Mouse (Mus musculus): ENCODE measurements at regions not wholly inside any gene's neighbourhood (a gene's known extent, or its start where the extent isn't known, plus 50 kb on each side); places are given as distances from the start of the nearest gene placed in this dataset.
A peak's percentile ranks its signal among the peaks of the same experiment; 100 is the strongest.
"Not testable (repeated sequence)": the region's sequence is repeated elsewhere in the genome, so short reads cannot be mapped to it uniquely, and the experiment has no call there.

DNA sequence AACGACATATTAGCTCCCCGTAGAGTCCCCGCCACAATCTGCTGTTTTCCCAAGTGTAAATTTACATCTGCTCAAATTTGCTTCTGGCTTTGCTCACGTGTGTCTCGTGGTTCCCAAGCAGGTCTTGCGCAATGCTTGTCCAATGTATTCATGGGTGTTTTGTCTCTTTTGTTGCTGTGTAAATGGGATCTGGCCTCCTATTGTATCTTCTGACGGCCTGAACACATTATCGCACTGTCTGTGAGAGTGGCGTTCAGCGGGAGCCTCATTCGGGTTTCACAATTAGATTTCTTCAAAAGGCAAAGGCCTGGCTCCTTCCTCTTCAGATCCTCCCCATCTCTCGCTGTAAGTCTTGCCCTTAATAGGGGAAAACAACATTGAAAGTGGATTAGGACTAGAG lies 274.5 kb downstream of the Fam19a5 start:
- no peak for ATAC-seq (ENCODE audit: low TSS enrichment)

DNA sequence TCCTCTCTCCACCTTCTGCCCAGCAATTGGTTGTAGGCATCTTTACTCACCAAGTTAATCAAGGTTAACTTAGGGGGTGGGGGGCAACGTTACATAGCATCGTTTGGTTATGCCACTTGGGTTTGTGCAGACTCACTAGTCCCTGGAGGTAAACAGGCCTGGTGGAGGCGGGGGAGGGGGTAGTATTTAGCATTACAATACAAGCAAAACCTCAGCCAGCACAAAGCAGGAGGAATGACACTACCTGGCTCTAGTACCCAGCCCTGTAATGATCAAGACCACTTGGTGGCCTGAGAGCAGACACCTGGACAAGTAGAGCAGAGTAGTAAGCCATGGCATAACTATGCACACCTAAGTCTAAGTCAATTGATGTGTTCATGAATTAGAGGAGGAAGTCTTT lies 298.0 kb downstream of the Fam19a5 start:
- ATAC-seq (ENCODE audit: low TSS enrichment): no peak

DNA sequence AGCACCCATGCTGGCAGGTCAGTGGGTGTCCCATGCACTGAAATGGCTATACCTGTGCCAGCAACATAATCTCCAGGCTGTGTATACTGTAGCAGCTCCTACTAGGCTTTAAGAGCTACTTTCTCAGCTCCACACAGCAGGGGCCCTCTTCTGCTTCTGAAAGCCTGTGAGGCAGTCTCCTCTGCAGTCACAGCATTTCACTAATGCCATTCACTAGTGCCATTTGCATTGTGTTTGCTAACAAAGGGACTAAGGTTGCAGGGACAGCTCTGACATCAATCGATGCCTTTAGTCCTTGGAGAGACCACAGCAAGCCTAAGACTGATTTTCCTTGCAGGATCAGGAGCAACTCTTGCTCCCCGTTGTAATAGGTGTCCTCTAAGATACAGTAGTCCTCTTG lies 315.0 kb downstream of the Fam19a5 start:
- no peak for ATAC-seq (ENCODE audit: low TSS enrichment)

DNA sequence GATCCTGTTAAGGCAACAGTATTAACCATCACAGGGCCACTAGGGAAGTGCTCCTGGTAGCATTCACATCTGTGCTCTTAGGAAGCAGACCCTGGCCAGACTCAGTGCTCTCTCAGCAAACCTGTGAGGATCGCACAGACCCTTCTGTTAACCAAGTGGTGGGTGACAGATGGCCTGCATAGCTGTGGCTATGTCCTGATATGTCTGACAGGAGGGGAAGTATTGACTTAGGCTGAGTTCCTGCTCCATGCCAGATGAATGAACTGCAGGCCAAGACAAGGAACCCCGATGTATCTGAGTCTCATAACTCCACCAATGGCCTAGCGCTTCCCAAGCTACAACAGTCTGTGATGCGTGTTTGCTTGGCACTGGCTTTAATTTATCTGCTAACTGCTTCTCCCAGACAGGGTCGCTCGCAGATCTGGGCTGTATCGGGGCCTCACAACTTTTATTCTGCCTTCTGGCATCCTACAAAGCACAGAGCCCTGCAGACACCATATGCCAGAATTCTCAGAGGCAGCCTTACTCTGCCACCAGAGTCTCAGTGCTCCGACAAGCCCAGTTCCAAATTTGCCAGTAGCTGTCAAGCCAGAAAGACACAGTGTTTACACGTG lies 332.3 kb downstream of the Fam19a5 start:
- ATAC-seq (ENCODE audit: low TSS enrichment): no peak

DNA sequence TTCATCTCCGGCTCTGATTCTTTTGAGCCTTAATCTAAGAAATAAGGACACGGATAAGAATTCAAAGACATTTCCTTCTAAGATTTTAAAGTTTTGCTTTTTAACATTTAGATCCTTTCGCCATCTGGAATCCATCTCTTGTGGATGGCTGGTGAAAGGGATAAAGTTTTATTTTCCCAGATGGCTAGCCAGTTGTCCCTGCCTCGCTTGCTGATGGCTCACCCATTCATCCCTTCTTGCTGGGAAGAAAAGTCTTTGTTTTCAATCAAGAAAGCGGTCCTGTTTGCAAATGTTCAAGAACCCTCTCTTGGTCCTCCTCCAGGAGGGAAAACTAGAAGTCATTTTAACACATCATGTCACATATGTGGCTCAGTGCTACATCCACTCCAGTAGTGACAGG lies 346.8 kb downstream of the Fam19a5 start:
- ATAC-seq (ENCODE audit: low TSS enrichment): no peak

DNA sequence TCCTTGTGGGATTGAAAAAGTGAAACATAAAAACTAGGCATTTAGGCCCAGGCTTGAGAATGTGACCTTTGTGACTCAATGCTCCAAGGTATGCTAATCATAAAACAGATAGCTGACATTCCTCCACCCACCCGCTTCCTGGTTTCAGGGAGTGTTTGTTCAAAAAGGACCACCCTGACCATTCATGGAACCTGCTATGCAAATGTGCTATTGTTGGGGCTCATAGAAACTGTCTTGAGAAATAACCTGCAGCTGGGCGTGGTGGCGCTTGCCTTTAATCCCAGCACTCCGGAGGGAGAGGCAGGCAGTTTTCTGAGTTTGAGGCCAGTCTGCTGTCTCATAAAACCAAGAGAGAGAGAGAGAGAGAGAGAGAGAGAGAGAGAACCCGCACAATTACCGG lies 350.8 kb downstream of the Fam19a5 start:
- not testable (repeated sequence) for ATAC-seq (ENCODE audit: low TSS enrichment)

DNA sequence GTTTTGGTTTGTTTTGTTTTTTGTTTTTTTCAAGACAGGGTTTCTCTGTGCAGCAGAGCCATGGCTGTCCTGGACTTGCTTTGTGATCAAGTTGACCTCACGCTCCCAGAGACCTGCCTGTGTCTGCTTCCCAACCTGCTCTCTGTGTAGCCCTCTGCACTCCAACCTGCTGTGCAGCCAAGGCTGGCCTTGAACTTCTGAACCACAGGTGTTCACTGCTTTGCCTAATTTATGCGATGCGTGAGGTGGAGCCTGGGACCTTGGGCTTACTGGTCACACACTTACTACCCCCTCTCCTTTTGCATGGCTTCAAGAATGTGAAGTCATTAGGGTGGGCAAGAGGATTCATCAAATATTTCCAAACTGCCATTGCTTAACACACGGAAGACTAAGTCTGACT lies 354.6 kb downstream of the Fam19a5 start:
- ATAC-seq (ENCODE audit: low TSS enrichment): no peak

DNA sequence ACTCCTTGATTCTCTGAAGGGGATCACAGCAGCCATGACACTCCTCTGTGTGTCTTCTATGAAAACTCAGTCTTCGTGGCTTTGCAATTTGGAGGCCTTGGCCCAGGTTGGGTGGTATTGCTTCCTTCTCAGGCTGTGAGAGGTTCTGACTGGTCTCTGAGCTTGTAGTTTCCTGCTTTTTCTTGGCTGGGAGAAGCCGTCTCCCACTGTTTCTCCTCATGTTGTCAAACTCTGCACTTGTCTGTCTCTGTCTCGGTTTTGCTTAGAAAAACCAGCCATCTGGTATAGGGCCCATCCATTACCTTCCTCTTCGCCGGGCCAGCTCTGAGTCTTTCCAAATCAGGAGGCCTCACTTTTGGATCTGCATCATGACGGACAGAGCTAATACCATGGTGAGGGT lies 360.3 kb downstream of the Fam19a5 start:
- no peak for ATAC-seq (ENCODE audit: low TSS enrichment)

DNA sequence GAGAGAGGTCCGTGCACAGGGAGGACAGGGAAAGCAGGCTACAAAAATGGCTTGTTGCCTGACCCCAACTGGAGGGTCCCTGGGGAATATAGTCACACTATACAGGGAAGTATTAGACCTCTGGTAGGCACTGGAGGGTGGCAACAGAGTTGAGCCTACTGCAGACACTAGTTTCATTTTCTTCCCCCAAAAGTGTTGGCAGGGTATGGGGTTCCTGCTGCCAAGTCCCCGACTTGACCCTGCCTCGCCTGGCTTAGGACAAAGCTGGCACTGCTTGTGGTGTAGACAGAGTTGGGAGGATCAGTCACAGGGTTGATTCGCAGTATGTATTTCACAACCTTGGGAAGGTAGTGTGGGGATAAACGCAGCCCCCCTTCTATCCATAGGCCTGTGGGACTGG lies 362.2 kb downstream of the Fam19a5 start:
- ATAC-seq (ENCODE audit: low TSS enrichment): no peak

DNA sequence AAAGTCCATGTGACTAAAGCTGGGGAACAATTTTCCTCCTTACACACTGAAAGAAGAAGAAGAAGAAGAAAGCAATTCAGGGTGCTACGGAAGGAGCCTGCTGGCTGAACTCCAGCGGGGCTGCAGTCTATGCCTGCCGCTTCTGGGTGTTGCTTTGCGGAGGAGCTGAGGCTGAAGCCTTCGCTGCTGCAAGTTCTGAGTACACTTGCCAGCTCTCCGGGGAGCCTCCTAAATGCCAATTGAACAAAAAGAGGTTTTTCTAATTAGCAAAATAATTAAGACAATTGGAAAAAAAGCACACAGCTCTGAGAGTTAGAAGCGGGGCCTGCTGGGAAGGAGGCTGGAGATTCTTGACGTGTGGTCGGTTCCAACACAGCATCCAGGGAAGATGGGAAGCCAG lies 378.0 kb downstream of the Fam19a5 start:
- peak; percentile 73; the same call in 1 of the 2 replicates for ATAC-seq (ENCODE audit: low TSS enrichment)

DNA sequence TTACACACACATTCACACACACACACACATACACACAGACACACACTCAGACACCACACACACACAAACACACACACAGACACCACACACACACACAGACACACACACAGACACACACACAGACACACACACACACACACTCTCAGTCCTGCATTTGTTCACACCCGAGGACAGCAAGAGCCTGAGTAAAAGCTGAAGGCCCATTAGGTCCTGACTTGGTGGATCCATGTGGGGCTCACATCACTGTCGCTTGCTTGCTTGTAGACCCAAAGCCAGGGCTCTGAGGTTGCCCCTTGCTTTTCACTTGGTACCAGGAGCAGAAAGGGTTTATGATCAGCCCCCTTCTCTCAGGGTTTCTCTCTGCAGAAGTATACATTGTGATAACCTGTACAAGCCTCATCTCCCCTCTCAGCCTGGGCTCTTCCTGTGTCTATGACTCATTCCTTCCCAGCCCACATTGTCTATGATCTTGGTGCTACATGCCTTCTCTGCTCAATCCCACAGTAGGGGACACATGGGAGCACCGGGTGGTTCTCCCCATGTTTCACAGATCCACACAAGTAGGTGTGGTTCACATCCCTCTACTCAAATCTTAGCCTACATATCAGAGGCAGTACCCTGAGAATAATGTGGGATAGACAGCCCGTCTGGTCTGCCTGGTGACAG lies 378.8 kb downstream of the Fam19a5 start:
- peak; percentile 52; the same call in 1 of the 2 replicates for ATAC-seq (ENCODE audit: low TSS enrichment)

DNA sequence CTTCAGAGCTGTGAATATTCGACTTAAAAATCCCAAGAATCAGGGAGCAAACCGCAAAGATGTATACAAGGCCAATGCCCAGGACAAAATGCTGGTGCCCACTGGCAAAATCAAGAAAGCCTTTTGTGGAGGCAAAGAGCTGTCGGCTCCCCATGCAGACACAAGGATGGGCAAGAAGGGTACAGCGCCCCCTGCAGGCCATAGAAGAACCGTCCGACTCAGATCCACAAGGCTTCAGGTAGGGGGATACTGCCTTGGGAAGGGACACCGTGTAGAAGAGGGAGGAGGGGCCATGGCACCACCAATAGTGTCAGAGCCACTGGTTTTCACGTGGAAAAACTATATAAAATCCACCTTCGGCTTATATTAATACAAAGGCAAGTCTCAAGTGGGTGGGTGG lies 379.8 kb downstream of the Fam19a5 start:
- no peak for ATAC-seq (ENCODE audit: low TSS enrichment)

DNA sequence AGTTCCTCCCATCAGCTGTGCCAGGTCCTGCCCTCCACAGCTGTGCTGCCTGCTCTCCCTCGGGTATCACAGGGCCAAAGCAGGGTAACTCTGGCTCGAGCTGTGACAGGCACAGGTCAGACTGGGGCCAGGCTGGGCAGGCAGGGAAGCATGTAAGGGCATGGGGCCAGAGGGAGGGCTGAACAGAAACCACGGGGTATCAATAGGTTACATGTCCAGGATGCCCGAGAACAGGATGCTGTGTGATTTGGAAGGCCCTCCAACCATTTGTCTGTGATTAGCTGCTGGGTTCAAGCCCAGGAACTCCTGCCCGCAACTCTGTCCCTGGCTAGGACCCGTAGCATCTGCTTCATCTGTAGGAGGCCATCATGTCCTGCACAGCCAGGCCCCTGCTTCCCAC lies 391.9 kb downstream of the Fam19a5 start:
- ATAC-seq (ENCODE audit: low TSS enrichment): no peak

DNA sequence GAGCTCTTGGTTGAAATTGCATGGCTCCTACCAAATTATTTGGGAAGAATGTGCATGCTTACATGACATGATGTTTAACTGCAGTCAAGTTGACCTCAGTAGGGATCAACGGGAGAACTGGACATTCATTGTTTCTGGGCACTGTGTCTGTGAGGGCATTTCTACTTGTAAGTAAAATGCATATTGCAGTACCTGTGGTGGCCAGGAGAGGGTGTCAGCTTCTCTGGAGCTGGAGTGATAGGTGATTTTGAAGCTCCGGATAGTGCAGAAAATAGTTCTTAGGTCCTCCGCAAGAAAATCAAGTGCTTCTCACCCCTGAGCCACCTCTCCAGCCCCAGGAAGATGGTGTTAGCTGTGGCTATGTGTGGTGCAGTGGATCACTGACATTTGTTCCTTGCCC lies 396.7 kb downstream of the Fam19a5 start:
- no peak for ATAC-seq (ENCODE audit: low TSS enrichment)

DNA sequence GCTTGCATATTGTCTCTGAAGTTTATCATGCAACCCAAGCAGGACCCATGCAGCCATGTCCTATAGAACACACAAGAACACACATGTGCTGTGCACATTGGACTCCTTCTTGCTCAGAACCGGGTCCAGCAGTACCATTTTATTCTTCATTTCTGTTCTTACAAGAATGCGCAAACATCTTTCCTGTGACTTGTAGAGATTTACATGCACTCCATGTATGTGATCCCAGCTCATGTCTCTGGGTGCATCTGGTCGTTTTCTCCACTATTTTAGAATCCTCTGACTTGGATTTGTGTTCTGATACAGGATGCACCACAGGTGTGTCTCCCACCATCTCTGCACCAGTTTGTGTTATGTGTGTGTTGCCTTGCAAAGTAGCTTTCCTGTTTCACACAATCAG lies 408.4 kb downstream of the Fam19a5 start:
- ATAC-seq (ENCODE audit: low TSS enrichment): no peak

DNA sequence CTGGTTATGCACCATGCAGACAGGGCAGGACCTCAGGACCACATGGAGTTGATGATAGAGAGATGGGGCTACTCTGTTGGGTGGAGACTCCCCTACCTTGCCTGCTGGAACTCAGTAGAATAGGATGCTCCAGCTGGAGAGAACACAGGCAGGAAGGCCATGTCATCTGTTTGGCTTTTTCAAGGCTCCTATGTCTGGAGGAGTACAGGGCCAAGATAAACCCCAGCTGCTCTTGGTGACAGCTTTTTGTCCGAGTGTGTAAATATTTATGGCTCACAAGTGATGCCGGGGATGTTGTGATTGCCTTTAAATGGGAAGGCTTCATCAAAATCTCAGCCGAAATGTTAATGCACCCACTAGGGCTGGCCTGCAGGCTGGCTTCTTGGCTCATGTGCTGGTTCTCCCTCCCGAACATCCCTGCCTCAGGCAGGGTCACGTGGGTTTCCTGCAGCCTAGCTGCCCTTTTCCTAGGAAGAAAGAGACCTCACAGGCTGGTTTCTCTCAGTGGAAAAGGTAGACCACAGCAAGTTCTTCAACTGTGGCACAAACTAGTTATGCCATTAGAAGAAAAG lies 411.7 kb downstream of the Fam19a5 start:
- no peak for ATAC-seq (ENCODE audit: low TSS enrichment)

DNA sequence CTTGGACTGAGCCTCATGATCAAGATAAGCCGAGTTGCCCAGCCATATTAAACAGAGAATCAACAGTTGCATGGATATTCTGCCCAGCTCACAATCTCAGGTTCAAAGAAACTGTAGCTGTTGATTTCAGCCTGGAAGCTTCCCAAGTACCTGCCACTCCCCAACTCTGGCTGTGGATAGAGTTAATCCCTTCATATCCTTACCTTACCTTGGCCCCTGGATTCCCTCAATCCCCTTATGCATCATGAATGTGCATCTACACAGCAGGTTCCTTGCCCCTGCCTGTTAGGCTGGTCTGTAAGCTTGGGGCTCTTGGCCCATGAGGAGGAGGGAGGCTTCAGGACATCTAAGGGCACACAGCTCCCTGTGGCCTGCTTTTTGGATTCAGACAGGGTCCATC lies 414.8 kb downstream of the Fam19a5 start:
- ATAC-seq (ENCODE audit: low TSS enrichment): no peak

DNA sequence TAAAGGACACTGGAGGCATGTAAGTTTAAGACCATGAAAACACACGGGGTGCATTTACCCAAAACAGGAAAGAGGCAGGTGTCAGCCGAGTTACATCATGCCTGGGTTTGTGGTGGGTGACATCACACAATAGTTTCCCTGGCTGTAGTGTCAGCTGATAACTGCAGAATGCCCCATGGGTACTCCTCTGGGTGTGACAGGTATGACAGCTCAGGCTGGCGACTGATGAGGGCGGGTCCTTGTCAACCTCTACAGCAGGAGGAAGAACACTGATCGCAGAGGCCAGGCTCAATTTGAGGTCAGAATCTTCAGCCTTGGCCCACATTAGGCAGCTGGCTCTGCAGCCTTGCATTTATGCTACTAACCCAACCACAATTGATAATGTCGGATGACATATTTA lies 428.5 kb downstream of the Fam19a5 start:
- no peak for ATAC-seq (ENCODE audit: low TSS enrichment)

DNA sequence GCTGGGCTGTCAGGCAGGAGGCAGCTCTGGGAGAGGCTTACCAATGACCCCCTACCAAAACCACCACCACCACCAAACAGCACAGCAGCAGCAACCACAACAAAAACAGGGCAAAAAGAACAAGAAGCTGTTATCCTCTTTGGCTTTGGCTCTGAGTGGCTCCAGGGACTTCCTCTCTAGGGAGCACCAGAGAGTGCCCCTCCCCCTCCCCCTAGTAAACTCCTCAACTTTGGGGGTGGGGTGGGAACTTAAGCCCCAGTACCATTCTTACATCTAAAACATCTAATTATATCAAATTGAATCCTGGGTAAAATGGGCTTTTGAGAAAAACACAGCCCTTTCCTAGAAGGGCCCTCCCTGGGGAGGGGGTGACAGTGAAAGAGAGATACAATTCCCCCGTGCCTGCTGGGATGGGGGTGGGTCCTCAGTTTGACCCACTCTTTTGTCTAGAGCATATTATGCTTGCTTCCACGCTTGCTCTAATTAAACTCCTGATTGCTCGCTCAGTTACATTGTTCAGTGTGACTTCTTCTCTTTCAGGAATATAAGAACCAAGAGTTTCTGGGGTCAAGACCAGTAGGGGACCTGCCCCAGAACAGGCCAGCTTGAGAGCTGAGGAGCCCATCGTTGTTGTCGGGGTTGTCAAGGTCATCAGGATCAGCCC lies 443.4 kb downstream of the Fam19a5 start:
- no peak for ATAC-seq (ENCODE audit: low TSS enrichment)

DNA sequence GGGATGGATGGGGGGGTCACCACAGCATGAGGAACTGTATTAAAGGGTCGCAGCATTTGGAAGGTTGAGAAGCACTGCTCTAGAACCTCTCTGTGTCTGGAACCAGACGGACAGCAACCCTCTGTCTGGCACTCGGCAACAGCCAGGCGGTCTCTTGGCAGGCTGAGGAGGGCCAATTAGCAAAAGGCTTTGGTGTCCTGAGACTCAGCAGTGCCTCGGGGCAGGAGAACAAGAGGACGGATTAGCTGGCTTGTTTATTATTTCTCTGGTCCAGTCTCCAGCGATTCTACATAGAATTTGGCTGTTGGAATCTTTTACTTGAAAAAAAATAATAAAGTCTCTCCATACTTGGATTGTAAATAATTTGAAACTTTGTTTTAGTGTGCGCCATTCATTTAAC lies 450.4 kb downstream of the Fam19a5 start:
- no peak for ATAC-seq (ENCODE audit: low TSS enrichment)

DNA sequence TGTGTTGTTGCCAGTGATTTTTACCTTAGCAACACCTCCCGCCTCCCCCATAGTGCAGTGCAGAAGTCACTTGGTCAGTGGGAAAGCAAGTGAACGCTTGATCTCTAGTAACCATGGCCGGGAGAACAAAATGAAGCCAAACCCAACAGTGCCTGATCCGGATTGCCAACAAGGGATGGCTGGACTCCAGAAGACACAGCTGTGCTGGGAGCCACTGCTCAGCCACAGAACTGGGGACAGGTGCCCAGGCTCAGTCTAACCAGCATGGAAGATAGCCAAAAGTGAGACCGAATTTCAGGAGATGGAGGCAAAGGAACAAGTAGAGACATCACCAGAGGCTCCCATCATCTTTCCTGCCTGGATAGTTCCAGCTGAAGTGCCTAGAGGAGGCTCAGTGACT lies 473.0 kb downstream of the Fam19a5 start:
- ATAC-seq (ENCODE audit: low TSS enrichment): no peak

DNA sequence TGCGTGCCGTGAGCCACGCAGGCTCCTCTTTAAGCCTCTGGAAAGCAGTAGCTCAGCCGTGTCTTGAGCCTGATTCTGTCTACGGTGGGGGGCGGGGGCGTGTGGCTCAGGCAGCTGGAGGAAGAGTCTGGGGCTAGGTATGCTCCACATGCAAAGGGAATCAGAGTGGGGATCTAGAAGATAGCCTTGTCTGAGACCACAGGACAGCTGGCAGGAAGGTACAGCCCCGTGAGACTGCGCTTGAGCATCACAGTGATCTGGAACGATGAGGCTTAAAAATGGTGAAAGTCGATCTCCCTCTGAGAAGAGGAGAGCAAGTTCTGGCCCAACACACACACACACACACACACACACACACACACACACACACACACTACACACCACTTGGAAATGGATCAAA lies 488.7 kb downstream of the Fam19a5 start:
- no peak for ATAC-seq (ENCODE audit: low TSS enrichment)

DNA sequence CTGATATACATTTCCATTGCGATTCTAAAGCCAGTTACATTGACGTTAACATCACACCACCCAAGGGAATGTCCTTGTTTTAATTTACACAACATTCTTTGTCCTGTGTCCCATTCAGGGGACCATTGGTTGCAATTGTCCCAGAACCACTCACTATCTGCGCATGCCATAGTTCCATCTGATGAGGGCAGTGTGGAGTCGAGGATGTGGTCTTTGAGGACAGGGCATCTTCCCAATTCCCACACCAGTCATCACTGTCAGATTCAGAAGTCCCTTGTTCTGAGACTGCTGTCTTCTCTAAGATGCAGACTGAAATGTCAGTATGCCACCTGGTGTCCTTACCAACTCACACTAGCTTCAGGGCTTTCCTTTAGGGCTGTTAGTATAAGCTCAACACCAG lies 489.6 kb downstream of the Fam19a5 start:
- ATAC-seq (ENCODE audit: low TSS enrichment): no peak
